Mouse (Mus musculus) G1E (cell line): ENCODE measurements around the gene Slc22a21.
"Not testable (repeated sequence)": the region's sequence is repeated elsewhere in the genome, so short reads cannot be mapped to it uniquely, and the experiment has no call there.

Experiments
- CTCF ChIP-seq: IDR thresholded peaks from 2 replicates; pipeline ENCODE4 v1.5.1; 2012; ENCODE audit warnings: low read depth, low read length, inconsistent platforms, mixed read lengths
- GATA1 ChIP-seq: IDR thresholded peaks from 2 replicates; pipeline ENCODE4 v1.6.1; 2012; ENCODE audit warnings: borderline replicate concordance, low read length, inconsistent platforms, mixed read lengths
- POLR2AphosphoS5 ChIP-seq: IDR thresholded peaks from 2 replicates; pipeline ENCODE4 v1.6.1; 2012; ENCODE audit warnings: low read depth, low read length, inconsistent platforms; ENCODE audit not compliant: insufficient replicate concordance

- not testable (repeated sequence) for TF ChIP-seq CTCF, GATA1, POLR2AphosphoS5
Observed at GRCm38 (mm10) chr11:54002761-54003717, 22.9 kb upstream of the Slc22a21 start.
